Mouse (Mus musculus) cerebellum, adult 9-11 months (tissue): ENCODE results near the gene Nat8f6.
"Not testable (repeated sequence)": the region's sequence is repeated elsewhere in the genome, so short reads cannot be mapped to it uniquely, and the experiment has no call there.

Experiments
- DNase-seq: peaks from one replicate; pipeline ENCODE4 v3.0.0; 2022

The Nat8f6 gene

GRCm38 (mm10) chr6:85820837-85821236, at the start of gene Nat8f6, which contains the start of gene Nat8f5:
TSS of gene Nat8f6 (minus strand) at chr6:85820954.
TSS of gene Nat8f5 (minus strand) at chr6:85820972.
- DNase-seq = no peak

GRCm38 (mm10) chr6:85869006-85869405, 48.3 kb upstream of the Nat8f6 start, which contains the start of gene Nat8f2:
TSS of gene Nat8f2 (minus strand) at chr6:85869158.
- DNase-seq = not testable (repeated sequence)

GRCm38 (mm10) chr6:85867726-85868690, 47.3 kb upstream of the Nat8f6 start:
- no peak for DNase-seq

DNA sequence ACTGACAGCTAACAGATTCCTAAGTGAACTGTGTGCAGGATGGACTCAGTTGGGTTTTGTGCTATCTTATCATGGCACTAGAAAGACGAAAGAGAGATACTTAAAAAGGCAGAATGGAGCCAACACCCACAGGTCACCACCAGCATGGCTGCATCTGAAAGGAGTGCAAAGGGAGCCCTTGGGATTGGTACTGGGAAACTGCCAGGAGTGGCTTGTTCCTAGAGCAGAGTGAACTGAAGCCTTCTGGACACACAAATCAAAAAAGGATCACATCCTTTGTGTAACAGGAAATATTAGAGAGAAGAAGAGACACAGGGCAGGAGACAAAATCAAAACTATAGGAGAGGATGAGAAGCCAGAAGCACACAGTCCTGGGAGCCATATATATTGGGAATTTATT, 46.2 kb upstream of the Nat8f6 start:
- not testable (repeated sequence) for DNase-seq

- not testable (repeated sequence) for DNase-seq
These were observed 45.4 kb upstream of the Nat8f6 start for GRCm38 (mm10) chr6:85866166-85866565.

DNA sequence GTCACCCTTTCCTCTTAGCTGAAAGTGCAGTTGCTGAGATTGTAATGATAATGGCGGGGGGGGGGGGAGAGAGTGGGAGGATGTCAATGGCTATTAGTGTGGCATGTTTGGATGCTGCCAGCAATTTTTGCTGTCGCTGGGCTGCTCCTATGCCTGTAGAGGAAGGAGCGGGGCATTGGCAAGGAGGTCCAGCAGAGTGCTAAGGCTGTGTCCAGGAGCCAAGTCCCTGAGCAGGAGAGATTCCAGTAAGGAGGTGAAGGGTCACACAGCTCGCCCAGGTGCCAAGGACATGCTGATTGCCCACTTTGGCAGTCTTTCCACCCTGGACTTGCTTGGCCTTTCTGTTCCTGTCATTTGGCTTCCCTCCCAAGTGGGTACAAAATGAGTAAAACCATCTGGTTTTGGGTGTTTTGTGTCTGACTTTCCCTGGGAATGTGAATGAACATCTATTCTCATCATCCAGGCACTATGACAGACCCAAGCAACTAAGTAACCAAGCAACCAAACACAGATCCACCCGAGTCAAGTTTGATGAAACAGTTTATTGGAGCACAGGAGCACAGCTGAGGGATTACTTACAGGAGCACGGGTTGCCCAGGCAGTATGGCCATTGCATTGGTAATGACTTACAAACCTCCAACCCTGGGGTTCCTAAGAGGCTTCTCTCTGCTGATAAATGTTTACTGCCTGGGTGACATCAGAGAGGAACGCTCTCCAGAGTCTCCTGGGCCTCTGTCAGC, 44.3 kb upstream of the Nat8f6 start:
- peak; percentile 27 for DNase-seq

DNA sequence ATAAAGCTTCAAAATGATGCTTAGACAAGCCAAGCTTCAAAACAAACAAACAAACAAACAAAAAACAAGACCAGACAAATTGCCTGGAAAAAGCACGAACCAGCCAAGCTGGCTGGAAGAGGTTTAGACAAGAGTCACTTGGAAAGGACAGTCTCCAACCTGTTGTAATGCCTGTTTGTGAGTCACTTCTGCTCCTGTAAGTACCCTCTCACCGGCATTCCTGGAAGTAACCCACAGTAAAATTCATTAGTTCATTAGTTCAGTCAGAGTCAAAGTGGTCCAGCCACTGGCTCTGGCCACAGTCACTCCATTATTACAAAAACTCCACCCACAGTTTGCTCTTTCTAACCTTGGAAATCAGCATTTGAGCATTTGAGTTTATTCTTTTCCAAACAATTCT, 43.1 kb upstream of the Nat8f6 start:
- DNase-seq = no peak

GRCm38 (mm10) chr6:85863136-85863535, 42.4 kb upstream of the Nat8f6 start:
- no peak for DNase-seq

DNA sequence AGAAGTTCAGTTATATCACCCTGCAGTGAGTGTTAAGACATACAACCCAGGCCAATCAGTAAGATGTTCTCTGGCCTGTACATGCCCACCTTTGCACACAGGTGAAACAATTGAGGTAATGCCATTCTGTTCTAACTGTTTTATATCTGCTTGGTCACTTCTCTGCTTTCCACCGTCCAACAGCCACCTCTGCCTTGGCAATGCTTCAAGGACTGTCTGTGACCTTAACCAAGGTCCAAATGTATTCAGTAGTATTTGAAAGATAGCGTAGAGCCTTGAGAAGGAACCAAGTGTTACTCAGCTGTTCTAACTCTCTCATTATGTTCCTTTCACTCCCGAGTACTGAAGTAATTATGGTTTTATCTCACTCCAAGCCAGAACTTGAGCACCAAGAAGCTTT, 41.8 kb upstream of the Nat8f6 start:
- DNase-seq = no peak

- no peak for DNase-seq
These were observed 40.5 kb upstream of the Nat8f6 start for GRCm38 (mm10) chr6:85861247-85861646.

DNA sequence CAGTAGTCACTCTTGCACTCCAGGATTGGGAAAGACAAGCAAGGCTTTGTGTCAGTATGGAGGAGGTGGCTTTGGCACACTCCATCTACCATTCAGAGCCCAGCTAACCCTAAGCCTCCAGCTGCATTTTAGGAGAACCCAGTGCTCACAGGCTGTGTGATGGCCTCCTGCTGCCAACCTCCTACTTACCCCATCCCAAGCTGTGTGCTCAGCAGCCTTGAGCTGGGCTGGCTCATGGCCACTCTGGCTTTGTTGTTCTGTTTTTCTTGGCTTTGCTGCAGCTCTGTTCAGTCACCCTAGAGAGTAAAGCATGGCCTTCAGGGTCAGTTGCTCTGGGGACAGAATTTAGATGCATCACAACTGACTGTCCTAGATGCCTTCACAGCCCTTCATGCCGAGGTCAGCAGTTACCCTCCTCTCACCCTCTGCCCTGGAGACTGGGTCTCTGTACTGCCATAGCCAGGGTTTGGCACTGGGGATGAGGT, 35.5 kb upstream of the Nat8f6 start:
- peak; percentile 70 for DNase-seq

DNA sequence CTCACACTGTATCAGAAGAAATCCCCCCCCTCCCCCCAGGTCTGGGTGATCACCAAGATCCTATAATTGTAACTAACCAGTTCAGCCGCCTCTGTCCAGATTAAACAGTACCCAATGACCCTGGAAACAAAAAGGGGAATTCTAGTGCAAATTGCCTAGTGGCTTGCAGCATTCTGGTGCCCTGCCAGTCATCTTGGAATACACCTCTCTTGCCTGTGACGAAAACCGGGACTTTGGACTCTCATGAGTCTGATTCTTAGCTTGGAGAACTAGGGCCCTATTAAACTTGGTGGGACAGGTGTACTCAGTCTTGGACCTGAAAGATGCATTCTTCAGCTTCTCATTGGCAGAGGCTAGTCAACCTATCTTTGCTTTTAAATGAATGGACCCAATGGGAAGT, 32.7 kb upstream of the Nat8f6 start:
- DNase-seq = no peak

DNA sequence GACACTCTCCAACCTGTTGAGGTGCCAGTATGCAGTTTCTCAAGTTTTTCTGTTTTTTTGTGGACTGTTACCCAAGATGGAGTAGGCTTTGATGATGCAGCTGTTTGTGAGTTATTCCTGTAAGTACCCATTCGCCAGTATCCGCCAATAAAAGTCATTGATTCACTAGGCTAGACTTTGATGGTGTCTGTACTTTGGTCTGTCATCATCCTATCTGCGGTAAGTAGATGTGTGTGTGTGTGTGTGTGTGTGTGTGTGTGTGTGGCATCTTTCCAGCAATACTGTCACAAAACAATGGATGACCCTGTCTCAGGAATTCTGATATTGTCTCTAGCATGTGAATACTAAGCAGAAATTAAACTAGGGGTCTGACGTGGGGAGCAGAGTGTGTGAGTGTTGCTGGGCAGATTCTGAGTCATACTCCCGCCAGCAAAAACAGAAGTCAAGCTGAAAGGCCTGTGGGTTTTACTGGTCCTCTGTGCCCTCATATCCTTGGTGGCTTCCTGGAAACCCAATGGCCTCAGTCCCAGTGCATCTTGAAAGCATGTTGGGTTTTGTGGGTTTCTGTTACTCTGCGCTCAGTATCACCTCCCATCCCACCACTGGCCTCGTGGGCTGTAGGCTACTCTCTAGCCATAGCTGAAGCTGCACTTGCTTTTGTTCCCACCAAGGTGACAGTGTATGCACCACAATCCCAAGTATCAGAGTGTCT, 30.5 kb upstream of the Nat8f6 start:
- no peak for DNase-seq

- DNase-seq = no peak
These were observed 28.5 kb upstream of the Nat8f6 start for GRCm38 (mm10) chr6:85849240-85849639.

DNA sequence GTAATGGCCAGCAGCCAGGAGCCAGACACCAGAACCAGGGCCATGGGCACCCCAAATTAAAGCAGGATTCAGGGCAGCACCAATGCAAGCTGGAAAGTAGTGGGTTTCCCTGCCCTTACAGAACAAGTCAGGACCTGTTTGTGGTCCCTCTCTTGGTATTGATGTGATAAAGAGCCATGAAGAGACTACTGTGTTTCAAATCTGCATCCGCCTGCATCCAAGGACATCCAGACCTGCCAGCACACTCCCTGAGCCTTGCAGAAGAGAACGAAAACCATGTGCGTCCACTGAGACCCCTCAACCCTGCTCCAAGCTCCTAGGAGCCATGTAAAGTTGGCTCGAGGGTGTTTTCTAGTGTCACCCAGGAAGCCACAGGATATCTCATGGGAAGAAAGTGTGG, 27.4 kb upstream of the Nat8f6 start:
- DNase-seq = no peak

DNA sequence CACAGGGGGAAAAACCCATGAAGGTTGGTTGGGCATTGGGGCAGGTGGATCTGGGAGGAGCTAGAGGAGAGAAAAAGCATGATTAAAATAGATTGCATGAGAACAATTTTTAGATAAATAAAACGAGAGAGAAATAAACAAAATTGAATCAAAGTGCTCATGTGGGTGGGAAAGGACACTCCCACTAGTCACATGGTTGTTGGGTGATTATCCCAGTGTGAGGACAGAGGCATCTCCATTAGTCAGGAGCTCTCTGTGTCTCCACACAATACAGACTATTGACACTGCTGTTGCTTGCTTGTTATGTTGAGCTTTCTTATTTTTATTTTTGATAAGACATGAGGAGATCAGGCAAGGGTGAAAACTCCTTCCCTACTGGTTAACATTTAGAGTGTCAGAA, 26.2 kb upstream of the Nat8f6 start:
- no peak for DNase-seq

GRCm38 (mm10) chr6:85843677-85844458, 23.1 kb upstream of the Nat8f6 start:
- DNase-seq = not testable (repeated sequence)

GRCm38 (mm10) chr6:85839982-85840381, 19.2 kb upstream of the Nat8f6 start:
- DNase-seq = peak; percentile 27

DNA sequence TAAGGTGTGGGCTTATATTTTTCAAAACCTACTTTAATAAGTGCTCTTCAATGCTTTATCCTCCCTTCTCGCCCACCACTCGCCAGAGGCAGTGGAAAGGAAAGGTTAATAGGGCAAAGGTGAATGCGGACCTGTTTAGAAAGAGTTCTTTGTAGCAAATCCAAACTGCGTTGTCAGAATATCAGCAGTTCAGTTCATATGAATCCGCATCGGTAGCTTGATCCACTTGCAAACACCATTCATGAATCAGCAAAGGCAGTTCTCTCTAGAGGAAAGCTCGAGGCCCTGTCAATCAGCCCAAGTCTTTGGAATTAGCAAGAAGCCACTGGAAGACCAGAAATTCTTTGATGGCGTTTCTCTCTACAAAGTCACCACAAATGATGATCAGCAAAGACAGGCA, 17.9 kb upstream of the Nat8f6 start:
- DNase-seq = no peak

- DNase-seq = peak; percentile 23
These were observed 16.6 kb upstream of the Nat8f6 start for GRCm38 (mm10) chr6:85837307-85837706.

GRCm38 (mm10) chr6:85836827-85837226, 16.1 kb upstream of the Nat8f6 start:
- peak; percentile 45 for DNase-seq

DNA sequence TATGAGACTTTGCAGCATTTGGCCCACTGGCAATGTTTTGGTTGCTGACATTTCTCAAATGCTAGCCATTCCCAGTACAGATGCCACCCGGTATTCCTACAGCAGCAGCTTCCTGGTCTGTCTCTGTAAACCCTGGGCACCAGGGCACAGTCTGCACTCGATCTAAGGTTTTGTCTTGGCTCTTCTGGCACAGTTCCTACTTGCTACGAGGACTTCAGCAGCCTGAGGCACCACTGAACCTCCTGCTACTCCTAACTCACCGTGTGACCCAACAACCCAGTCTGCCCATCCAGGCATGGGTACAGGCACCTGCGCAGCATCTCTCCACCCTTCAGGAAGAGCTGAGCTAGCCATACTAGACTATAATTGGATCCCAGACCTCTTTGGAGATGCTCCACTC, 15.3 kb upstream of the Nat8f6 start:
- not testable (repeated sequence) for DNase-seq
